Mouse (Mus musculus): Measurements from ENCODE around the gene Rcsd1.

Rcsd1 gene

DNA sequence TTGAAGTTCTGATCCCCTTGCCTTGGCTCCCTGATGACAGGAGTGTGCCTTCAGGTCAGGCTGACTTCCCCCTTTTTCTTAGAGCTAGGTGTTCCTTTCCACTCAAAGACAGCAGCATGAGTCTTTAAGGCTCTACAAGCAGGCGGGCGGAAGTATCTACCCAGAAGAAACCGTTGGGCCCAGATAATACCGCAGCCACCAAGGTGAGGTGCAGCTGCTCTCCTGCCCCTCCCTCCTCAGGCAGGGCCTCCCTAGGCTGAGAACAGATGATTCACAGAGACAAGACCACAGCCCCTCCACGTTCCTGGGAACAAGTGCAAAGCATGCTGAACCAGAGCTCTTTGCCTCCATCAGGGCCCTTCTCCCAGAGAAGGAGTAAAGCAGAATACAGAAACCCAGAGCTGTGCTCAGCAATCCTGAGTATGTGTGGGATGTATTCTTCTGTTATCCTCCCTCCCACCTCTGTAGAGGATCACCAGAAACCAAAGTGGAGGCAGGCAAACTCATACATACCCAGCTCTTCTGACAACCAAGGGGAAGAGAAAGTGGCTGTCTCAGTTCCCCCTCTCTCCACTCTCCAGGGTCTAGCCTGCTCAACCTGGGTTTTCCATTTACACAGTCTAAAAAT is at the start of gene Rcsd1:
Gene Rcsd1 (minus strand): TSS at position 129 of the 628 bp plus-strand sequence.
- DNase-seq: peak; percentile 82 to 91

DNA sequence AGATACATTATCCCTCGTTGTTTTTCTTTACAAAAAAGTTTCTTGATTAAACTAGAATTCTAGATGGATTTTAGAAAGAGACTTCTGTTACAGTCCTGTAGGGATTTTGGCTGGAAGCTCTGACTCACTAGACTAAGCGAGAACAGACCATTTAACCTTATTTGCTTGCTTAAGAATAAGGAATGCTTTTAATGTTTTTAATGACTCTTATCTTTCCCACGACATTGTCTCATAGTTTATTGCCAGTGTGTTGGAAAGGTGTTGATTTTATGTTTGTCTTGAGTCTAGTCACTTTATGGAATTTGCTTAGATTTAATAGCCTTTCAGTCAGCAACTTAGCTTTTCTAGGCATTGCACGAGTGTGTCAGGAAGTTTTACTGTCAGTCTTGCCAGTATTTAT is 45.6 kb upstream of the Rcsd1 start:
- DNase-seq: no peak

DNA sequence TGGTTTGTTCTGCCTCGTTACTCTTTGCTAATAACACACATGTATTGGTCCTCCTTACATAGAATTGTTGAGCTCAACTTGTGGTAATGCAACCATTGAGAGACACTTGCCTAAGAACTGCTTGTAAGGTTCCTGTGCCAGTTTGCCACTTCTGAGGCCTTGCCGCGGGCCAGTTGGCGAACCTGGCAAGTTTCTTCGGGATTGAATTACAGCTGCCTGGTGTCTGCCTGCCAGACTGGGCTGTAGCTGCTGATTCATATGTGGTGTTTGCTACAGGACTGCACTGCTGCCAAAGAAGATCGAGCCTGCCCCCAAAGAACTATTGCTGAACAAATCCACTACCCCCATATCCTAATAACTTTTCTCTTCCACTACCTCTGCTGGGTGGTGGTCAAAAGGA is 44.6 kb upstream of the Rcsd1 start:
- no peak for DNase-seq

DNA sequence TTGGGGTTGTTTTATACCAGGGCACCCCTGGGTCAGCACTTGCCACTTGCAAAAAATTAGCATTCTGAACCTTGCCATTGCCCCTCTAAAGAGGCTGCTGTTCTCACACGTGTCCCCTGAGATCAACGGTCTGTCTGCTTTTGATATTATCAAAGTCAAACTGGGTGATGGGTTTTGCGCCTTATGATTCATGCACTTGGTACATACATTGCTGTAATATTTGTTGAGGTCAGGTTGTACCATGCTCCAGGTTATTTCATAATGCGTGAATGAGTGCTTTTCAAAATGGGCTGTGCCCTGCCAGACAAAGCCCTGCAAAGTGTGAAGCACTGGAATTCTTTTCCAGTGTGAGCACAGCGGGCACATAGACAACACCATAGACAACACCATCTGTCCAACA is 42.3 kb upstream of the Rcsd1 start:
- no peak for DNase-seq

DNA sequence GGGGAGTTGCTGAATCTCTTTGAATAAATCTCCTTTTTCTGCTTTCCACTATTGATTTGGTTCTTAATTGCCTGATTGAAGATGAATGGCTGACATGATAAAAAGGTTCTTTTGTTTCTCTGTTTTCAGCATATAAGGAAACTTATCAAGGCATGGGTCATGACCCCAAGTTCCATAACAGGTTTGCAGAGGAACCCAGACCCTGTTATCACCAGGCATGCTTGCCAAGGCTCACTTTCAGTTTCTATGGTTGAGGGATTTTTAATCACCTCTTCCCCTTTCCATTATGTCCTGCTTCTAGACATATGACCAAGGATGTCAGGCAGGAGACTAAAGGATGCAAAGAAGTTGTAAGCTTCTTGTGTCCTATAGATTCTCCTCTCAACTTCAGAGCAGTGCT is 41.6 kb upstream of the Rcsd1 start:
- no peak for DNase-seq

DNA sequence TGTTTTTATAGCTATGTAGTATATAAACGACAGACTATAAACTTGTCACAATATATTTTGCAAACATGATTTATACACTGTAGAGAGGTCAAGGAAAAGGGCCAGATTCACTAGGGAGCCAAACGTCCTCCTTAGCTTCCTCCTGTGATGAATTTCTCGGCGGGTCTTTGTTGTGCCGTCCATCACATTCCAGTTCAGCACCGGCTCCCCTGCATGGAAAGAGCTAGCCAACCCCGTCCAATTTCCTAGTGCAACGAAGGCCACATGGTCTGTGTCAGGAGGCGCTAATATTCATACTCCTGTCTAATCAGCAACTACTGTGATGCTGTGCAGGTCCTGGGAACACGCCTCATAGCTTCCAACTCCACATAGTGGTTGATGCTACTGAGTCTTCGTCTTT is 38.5 kb upstream of the Rcsd1 start:
- no peak for DNase-seq

DNA sequence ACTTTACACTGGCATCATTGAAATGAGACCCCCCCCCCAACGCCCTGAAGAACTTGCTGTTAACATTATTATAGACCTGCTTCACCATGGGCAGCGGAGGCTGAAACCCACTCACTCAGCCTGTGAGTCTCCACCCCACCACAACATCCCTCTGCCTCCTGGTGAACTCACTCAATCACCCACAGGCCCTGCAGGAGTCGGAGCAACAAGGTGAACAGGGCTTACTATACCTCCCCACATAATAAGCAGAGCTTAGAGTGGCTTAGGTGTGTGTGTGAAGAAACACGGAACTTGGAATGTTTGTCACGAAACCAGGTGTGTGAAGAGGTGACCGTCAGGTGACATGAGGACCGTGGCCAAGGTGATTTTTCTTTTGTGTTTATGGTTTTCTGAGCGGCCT is 32.4 kb upstream of the Rcsd1 start:
- no peak for DNase-seq

DNA sequence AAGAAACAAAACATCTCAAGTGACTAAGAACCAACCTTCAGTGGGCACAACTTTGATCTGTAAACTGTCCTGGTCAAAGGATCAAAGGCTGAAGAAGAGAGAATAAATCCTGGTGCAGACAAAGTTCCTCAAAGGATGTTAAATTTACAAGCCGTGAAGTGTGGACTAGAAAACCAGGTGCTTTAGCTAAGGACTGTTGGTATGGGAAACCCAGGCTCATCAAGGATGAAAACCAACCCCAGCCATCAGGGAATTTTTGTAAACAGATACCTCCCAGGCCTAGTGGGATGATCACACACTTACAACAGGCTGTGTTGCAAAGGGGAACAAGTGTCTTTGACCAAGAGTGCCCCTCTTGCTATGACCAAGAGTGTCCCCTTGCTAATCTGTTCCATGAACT is 29.4 kb upstream of the Rcsd1 start:
- no peak for DNase-seq

DNA sequence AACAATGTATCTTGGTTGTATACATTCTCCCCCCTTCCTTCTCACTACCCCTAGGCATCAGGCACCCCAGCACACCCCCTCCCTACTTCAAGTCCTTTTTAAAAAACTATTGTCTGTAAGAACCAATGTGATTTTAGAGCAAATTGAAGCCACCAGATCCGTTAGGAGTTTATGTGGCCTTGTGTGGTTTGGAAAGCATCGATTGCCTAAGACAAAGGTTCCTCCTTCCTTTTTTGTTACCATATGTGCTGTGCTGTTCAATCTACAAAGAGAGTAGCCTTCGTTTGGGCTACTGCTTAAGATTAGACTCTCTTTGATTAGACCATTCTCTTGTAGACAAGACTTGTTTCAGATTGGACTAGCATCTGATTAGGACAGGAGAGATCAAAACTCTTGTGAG is 28.3 kb upstream of the Rcsd1 start:
- no peak for DNase-seq

DNA sequence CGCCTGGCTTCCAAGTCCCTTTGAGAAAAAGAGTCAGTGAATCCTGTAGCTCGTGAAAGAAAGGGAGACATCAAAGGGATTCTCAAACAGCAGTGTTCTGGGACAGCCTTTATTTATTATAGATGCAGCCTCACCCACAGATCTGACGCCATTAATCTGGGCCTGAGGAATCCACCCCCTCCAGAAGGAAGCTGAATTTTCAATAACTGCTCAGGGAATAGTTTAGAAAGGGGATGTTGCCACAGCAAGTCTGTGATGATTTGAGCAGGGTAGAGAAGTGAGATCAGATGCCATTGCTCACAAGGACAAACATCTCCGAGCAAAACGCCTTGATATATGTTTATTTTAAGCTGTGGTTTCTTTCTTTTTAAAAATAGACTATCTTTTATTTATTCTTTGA is 27.9 kb upstream of the Rcsd1 start:
- DNase-seq: no peak

DNA sequence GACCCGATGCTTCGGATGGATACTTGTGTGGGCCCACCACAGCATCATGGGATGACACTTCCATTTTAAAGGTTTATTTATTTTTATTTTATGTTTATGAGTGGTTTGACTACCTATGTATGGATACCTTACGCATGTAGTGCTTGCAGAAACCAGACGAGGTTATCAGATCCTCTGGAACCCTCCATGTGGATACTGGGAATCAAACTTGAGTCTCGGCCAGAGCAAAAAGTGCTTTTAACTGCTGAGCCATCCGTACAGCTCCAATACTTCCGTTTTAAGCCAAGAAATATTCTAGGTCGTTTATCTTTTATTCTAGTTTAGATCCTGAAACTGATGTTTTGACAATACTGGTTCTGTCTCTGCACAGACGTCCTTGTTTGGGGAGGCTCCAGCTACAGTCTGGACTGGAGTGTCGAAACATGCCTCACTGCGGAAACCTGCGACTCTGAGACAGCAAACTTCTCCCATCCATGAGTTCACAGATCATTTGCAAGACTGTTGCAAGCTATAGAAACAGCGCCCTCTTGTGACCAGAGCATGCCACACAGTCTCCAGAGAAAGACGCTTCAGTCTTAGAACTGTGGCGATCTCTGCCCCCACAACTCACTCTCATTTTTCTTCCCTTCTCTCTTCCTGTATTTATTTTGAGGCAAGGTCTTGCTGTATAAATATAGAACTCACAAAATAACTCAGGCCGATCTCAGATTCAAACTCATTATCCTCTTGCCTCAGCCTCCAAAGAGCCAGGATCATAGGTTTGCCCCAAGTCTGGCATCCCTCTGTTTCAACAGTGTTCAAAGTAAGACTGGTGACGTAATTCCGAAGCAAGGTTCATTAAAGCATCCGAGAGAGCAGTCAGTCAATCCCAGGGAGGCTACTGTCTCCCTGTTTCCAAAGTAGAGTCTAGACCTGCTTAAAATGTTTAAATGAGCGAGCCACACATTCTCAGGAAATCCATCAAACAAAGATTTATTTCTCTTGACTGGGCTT is 26.6 kb upstream of the Rcsd1 start:
- DNase-seq: peak; percentile 86 to 87

DNA sequence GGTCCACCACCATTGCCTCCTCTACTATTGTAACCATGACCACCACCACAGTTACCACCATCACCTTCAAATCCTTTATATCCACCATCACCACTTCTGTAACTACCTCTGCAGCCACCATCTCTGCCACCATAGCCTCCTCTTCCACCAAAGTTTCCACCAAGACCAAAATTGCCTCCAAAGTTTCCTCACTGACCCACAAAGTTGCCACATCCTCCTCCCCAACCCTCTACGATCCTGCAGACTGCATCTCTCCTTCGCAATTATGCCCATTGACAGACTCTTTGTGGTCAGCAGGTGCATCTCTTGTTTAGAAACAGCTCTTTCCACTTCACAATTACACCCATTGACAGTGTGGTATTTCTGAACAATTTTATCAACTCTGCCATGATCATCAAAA is 25.3 kb upstream of the Rcsd1 start:
- no peak for DNase-seq

DNA sequence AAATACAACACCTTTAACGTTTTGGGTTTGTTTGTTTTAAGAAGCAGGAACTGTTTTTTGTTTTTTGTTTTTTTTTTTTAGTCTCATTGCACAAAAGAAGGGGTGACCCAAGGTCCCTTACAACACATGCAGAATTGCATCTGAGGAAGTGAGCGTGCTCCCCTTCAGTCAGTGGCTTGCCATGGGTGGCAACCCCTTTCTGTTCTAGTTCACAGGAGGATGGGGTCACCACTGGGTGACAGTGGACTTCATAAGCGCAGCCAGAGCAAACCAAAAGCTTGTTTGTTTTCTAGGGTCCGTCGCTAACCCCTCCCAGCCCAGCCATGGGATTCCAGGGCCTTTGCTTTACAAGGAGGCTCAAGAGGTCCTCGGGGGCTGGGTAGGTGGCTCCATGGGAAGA is 22.0 kb upstream of the Rcsd1 start:
- no peak for DNase-seq

DNA sequence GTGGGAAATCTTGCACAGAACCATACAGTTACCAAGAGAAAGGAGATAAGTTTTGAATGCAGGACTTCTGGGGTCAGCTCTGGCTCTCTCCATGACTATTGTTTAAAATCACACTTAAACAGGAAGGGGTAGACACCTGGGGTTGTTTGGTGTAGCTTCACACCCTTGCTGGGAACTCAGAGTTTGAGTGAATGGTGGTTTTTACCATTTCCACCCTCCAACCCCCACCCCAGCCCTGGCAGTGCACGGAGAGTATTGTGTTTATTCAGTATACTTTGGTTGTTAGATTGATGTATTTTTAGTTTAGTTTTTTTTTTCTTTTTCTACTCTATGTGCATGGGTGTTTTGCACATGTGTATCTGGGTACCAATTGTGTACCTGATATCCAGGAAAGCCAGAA is 20.6 kb upstream of the Rcsd1 start:
- DNase-seq: peak; percentile 54 to 73

DNA sequence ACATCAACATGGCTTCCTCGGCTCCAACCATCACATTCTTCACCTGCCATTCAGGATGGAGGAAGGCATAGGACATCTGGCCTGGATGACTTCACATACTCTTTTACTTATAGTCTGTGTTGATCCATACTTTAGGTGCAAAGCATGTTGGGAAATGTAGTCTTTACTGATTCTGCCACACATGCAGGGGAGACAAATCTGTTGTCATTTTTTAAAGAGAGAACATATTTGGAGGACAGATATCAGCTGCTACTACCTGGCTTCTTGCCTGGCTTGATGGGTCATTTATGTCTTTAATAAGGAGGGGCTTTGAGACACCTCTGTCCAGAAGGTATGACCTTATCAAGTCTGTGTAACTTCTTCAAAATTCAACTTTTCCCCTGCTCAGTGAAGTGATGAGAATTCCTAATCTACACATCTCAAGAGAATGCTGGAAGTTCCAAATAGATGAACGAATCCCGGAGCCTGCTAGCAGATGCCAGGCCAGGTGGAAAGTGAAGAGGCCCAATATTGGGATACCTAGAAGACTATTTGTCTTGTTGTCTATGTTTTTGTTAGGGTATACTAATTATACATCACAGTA is 18.6 kb upstream of the Rcsd1 start:
- DNase-seq: no peak

DNA sequence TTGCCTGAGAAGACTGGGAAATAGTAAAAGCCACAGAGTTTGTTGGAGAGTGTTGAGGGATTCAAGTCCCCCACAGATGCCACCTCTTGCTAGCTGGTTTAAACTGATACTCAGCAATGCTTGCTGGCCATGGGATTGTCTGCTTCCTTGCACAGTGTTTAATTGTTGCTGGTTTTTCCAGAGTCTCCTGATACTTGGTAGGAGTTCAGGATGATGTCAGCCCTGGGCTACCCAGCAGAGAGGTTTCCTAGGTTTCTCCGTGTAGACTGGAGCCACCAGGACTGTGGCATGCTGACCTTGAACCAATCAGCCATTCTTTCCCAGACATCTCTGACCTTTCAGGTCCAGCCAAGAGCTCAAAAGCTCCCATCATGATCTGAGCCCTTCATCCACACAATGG is 17.4 kb upstream of the Rcsd1 start:
- no peak for DNase-seq

DNA sequence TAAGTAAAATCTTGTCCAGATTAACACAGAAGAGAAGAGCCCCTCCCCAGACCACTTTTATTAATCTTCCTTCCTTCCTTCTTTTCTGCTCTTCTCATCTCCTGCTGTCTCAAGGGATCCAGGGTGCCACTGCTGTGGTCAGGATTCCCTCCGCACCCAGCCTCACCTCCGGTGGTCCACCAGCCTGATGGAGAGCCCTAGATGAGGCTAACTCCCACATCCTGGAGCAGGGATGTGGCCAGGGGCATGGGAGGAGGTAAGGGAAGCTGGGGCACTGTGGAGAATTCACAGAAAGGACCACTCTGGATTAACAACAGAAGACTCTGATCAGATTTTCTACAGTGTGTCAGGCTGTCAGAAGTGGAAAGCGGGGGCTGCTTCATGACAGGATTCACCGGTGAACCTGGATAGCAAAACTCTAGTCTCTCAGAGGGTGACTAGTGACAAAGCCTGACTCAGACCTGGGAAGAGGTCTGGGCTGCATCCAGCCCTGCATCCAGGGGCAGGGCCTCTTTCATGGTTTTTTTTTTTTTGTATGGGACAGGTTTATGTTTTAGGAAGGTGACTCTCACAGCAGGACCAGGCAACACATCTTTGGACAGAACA is 15.6 kb upstream of the Rcsd1 start:
- DNase-seq: no peak

DNA sequence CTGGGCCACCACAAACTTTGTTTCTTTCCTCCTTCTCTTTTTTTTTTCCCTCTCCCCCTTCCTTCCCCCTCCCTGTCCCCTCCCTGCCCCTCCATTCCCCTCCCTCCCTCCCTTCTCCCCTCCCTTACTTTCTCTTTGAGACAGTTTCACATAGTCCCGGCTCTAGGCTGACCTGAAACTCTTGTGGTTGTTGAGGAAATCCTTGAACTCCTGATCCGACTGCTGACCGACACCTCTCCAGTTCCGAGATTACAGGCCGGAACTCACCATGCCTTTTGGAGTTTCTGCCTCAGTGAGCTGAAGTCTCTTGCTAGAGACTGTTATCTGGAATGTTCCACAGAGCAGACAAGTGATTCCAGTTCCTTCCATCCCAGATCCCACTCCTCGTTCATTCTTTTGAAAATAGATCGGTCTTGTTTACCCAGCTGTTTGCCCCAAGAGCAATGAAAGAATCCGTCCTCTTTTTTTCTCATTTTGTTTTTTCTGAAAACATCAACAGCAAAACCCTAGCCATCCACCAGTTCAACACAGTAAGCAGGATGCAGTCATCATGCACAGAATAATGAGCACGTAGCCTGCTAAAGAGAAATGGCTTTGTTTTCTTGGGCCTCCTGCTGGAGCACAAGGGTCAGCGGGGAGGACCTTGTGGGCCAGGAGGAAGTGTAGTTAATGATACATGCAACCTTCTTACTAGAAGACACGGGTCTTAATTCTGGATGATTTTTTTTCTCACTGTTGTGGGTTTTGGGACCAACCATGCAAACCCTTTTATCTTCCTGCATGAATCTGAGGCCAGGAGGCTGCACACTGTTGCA is 14.9 kb upstream of the Rcsd1 start:
- no peak for DNase-seq

DNA sequence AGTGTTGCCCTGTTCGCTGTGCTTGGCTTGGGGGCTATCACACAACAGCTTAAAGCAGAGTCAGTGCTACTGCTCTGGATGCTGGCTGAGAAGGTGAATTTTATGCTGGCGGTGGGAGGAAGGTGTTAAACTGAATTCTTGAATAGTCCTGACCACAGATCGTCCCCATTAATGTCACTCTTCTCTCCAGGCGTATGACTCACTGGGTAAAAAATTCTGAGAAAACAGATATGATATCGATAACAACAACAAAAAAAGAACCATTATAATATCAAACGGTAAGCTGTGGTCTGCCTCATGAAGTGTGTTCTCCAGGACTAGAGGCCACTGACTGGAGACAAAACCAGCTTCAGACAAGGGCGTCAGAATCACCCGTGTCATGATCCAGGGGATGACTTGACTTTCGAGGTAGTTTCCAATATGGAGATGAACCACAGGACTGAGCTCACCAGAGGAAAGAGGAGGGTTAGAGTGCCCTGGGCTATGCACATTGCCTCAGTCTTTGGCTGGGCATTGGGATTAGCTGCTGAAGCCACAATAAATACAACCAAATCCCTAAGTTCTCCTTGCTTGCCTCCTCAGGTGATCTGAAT is 13.1 kb upstream of the Rcsd1 start:
- DNase-seq: no peak

DNA sequence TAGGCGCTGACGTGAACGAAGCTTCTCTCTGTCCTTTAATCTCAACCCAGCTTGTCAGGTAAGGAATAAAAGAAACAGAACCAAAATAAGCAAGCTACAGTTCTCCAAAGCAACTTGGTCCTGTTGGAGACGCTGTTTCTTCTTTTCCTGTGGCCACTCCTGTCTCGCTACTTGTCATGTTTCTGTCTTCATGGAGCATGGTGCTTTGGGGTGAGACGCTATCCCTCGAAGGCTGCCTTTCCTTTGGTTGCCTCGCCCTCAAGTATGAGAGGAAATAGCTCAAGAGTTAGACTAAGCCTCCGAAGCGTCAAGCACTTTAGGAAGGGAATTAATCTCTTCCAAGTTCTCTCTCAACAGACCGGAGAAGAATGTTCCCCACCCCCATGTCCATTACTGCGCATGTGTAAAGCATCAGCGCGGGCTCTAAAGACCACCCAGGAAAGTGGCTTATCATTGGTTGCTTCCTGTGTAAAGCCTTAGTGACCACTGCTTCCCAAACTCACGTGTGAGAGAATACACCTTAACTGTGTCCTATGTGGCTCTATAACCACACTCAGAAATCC is 9.1 kb upstream of the Rcsd1 start:
- peak in 1 of 2 experiments; percentile 42 for DNase-seq

DNA sequence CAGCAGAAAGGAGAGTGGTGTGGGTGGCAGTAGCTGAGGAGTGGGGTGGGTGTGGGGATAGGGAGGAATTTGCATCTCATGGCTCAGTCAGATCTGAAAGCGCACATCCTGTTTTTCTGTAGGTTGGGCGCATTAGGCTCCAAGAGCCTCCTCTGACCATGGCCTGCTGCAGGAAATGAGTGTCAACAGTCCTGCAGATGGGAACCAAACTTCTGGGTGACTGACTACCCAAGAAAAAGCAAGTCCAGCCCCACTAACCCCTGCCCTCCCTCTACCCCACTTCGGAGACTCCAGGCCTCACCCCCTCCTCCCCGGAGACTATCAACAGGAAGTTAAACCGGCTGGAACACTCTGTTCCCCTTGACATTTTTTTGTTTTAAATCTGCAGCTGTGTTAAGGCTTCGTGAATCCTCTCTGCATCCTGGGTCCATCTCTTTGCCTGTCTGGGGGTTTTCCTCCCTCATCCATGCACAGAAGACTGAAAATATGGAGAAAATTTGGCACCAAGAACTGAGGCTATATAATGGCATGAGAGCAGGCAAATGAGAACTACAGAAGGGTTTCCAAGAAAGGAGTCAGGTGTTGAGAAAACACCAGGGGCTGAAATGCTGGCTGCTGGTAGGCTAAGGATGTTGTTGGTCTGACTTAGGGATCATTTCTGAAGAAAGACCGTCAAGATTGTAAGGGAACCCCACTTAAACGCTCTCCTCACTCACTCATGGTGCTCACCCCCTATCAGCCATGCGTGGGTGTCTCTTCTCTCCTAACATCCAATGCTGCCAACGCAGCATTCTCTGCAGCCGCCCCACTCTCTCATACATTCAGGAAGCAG is 8.4 kb upstream of the Rcsd1 start:
- peak; percentile 79 to 82 for DNase-seq
